Mouse (Mus musculus) heart, embryonic 11.5 days (tissue): ENCODE results near the gene Cybc1. TPM values are rescaled to one million over a fixed set of nuclear protein-coding genes. Genes with fewer than 3 reads are reported as not detected.

Source experiments
- ATAC-seq: fragments of 200-750 bp; cut with Nextera tagmentation; replicated peaks from 2 replicates; pipeline ENCODE4 v1.8.0; 2017; ENCODE audit warnings: moderate library complexity; ENCODE audit not compliant: insufficient number of reproducible peaks, low FRiP score, low TSS enrichment
- H3K27ac ChIP-seq: fragments of 300-500 bp; sonication (generic); 2 replicates; pipeline ENCODE4 v1.5.1; 2014; ENCODE audit warnings: mild to moderate bottlenecking, low read depth, low read length
- H3K27me3 ChIP-seq: fragments of 300-500 bp; sonication (generic); 2 replicates; pipeline ENCODE4 v1.6.1; 2014; ENCODE audit warnings: mild to moderate bottlenecking, low read length, mixed read lengths; ENCODE audit not compliant: control insufficient read depth, insufficient read depth
- H3K36me3 ChIP-seq: fragments of 300-500 bp; sonication (generic); 2 replicates; pipeline ENCODE4 v1.6.1; 2014; ENCODE audit warnings: mild to moderate bottlenecking, low read length, moderate library complexity, mixed read lengths; ENCODE audit not compliant: control insufficient read depth, insufficient read depth
- H3K4me1 ChIP-seq: fragments of 300-500 bp; sonication (generic); 2 replicates; pipeline ENCODE4 v1.6.1; 2014; ENCODE audit warnings: low read length; ENCODE audit not compliant: control insufficient read depth, insufficient read depth
- H3K4me2 ChIP-seq: fragments of 300-500 bp; sonication (generic); 2 replicates; pipeline ENCODE4 v1.6.1; 2014; ENCODE audit warnings: mild to moderate bottlenecking, moderate library complexity
- H3K4me3 ChIP-seq: fragments of 300-500 bp; sonication (generic); 2 replicates; pipeline ENCODE4 v1.5.1; 2014; ENCODE audit warnings: low read depth, low read length
- H3K9ac ChIP-seq: fragments of 300-500 bp; sonication (generic); 2 replicates; pipeline ENCODE4 v1.6.1; 2014; ENCODE audit warnings: mild to moderate bottlenecking, low read depth, low read length, moderate library complexity
- H3K9me3 ChIP-seq: fragments of 300-500 bp; sonication (generic); replicated peaks from 2 replicates; pipeline ENCODE4 v1.6.1; 2016; ENCODE audit warnings: low read length; ENCODE audit not compliant: control insufficient read depth
- WGBS: fragments of 180-500 bp; shearing (Covaris S2); extraction: QIAGEN DNeasy Blood & Tissue Kit; methylation state at CpG from one replicate; pipeline ENCODE4 v1.1.7; 2014; ENCODE audit not compliant: insufficient replicate concordance; 5-methylcytosine and 5-hydroxymethylcytosine counted together
- polyA plus RNA-seq: library from polyadenylated mRNA; unstranded; fragments of >200 nt; fragmentation: Nextera tagmentation; extraction: Ambion mirVana; gene quantifications from 2 replicates; pipeline ENCODE4 v1.2.1, GENCODE M21; 2014

The Cybc1 gene
- polyA plus RNA-seq, 1 experiment from 2014 or later, result 20.5 TPM

GRCm38 (mm10) chr11:121199851-121200250 is 29.3 kb downstream of the Cybc1 start:
- Histone ChIP-seq H3K27me3 (no peaks in the 10 kb centered on the region), H3K27ac (no peak overlapping the region), H3K4me2 (no peak overlapping the region), H3K9ac (no peak overlapping the region), H3K4me1 (peaks cover 5% of the 10 kb centered on the region), H3K9me3 (no peaks in the 10 kb centered on the region), H3K4me3 (no peak overlapping the region), H3K36me3 (no peaks in the 10 kb centered on the region)
- 78% methylated on average over 4 of the region's 4 CpGs for WGBS
- no peak for ATAC-seq

DNA sequence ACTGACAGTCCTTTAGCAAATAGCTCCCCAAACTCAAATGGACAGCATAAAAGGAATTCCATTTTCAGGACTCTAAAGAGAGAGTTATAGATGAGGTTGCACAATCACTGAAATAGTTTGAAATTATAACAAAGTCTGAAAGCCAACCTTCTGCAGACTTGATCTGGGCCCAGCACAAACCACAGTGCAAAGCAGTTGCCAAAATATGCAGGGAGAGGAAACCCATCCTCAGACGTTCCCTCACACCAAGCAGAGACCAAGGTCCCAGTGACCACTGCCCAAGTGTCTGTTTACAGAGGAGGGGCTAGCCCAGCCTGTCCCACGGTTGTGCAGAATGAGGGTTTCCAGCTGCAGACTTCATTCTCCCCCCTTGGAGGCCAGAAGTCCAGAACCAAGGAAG is 30.5 kb downstream of the Cybc1 start:
- Histone ChIP-seq H3K4me2 (no peak overlapping the region), H3K27me3 (no peaks in the 10 kb centered on the region), H3K27ac (no peak overlapping the region), H3K4me3 (no peak overlapping the region), H3K9me3 (no peaks in the 10 kb centered on the region), H3K36me3 (no peaks in the 10 kb centered on the region), H3K9ac (no peak overlapping the region), H3K4me1 (peaks cover 1% of the 10 kb centered on the region)
- WGBS, result 38% methylated on average over 2 of the region's 2 CpGs
- ATAC-seq, result no peak

GRCm38 (mm10) chr11:121193415-121193814 is 35.7 kb downstream of the Cybc1 start:
- H3K27me3 ChIP-seq, result no peaks in the 10 kb centered on the region
- no peak for ATAC-seq
- H3K4me3 ChIP-seq, result no peak overlapping the region
- H3K9me3 ChIP-seq, result no peaks in the 10 kb centered on the region
- H3K4me1 ChIP-seq, result no peaks in the 10 kb centered on the region
- no peak overlapping the region for H3K4me2 ChIP-seq
- no peak overlapping the region for H3K27ac ChIP-seq
- WGBS, result 67% methylated on average over 3 of the region's 3 CpGs
- no peaks in the 10 kb centered on the region for H3K36me3 ChIP-seq
- no peak overlapping the region for H3K9ac ChIP-seq

GRCm38 (mm10) chr11:121192742-121193141 is 36.4 kb downstream of the Cybc1 start:
- 62% methylated on average over 2 of the region's 2 CpGs for WGBS
- no peak overlapping the region for H3K9ac ChIP-seq
- H3K4me3 ChIP-seq, result no peak overlapping the region
- no peaks in the 10 kb centered on the region for H3K4me1 ChIP-seq
- H3K27ac ChIP-seq, result no peak overlapping the region
- H3K27me3 ChIP-seq, result no peaks in the 10 kb centered on the region
- no peaks in the 10 kb centered on the region for H3K36me3 ChIP-seq
- ATAC-seq, result no peak
- no peak overlapping the region for H3K4me2 ChIP-seq
- H3K9me3 ChIP-seq, result no peaks in the 10 kb centered on the region

GRCm38 (mm10) chr11:121189681-121190080 is 39.4 kb downstream of the Cybc1 start:
- Histone ChIP-seq H3K36me3 (peaks cover 3% of the 10 kb centered on the region; the same call in 1 of the 2 replicates), H3K9me3 (no peaks in the 10 kb centered on the region), H3K4me2 (no peak overlapping the region), H3K9ac (no peak overlapping the region), H3K4me3 (no peak overlapping the region), H3K4me1 (no peaks in the 10 kb centered on the region), H3K27ac (no peak overlapping the region), H3K27me3 (no peaks in the 10 kb centered on the region)
- WGBS, result 82% methylated on average over 3 of the region's 3 CpGs
- ATAC-seq, result no peak

DNA sequence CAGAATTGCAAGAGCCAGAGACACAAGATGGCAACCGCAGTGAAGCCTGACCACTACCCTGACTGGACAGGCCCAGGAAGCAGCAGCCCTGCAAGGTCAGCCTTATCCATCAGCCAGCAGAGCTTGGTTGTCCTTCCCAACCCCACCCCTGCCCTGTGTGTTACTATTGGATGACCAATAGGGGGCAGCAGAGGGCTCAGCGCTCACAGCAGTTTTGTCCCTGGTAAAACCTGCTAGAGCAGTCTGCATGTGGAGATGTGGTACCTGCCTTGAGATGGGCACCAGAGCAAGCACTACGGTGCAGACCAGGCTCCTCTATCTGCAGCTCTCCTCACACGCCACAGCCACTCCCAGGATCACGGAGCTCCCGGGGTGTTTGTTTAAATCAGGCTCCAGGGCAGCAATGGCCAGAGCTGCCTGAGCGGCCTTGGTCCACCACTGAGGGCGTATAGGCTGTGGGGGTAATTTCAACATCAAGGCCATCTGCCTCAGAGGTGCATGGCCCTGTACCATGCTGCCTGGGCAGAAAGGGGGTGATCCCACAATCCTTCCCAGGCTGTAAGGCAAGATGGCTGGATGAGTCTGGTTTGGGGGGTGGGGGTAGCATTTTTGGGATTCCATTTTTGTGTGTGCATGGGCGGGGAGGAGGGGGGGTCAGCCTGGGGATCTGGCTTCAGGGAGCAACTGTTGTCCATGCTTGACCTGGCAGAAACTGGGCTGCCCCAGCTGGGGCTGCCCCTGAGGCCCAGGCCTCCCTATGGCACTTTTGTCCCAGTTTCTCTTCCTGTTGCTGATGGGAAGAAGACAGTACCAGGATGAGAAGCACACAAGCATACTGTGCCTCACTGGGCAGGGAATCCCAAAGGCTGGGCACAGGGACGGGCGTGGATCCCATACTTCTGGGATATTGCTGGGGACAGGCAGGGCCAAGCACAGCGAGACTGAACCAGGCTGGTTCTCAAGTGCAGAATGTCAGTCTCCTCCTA is 52.5 kb downstream of the Cybc1 start:
- no peaks in the 10 kb centered on the region for H3K36me3 ChIP-seq
- no peaks in the 10 kb centered on the region for H3K27me3 ChIP-seq
- H3K9me3 ChIP-seq, result no peaks in the 10 kb centered on the region
- H3K4me3 ChIP-seq, result no peak overlapping the region
- H3K4me1 ChIP-seq, result no peaks in the 10 kb centered on the region
- no peak overlapping the region for H3K27ac ChIP-seq
- H3K4me2 ChIP-seq, result no peak overlapping the region
- WGBS, result 49% methylated on average over 12 of the region's 12 CpGs
- ATAC-seq, result 0 out of 2 replicates have a peak, but pooled peaks have one; percentile 18
- H3K9ac ChIP-seq, result no peak overlapping the region

DNA sequence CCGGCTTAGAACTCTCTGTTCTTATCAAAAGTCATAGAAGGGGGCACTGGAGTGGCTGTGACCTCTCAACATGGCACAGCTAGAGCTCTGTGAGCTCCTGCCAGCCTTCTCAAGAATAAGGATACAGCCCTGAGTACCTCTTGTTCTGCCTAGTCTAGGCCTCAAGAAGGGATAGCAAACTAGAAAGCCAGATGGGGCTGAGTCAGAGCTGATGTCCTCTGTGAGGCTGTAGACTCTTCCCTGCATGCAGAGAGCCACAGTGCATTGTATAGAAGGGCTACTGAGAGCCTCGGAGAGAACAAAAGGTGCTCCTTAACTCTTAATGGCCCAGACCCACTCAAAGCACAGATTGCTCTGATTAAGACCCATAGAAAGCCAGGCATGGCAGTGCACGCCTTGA is 54.9 kb downstream of the Cybc1 start:
- Histone ChIP-seq H3K9ac (no peak overlapping the region), H3K27ac (no peak overlapping the region), H3K36me3 (no peaks in the 10 kb centered on the region), H3K27me3 (no peaks in the 10 kb centered on the region), H3K9me3 (no peaks in the 10 kb centered on the region), H3K4me3 (no peak overlapping the region), H3K4me1 (no peaks in the 10 kb centered on the region), H3K4me2 (no peak overlapping the region)
- WGBS, result 51% methylated on average over 3 of the region's 3 CpGs
- no peak for ATAC-seq

DNA sequence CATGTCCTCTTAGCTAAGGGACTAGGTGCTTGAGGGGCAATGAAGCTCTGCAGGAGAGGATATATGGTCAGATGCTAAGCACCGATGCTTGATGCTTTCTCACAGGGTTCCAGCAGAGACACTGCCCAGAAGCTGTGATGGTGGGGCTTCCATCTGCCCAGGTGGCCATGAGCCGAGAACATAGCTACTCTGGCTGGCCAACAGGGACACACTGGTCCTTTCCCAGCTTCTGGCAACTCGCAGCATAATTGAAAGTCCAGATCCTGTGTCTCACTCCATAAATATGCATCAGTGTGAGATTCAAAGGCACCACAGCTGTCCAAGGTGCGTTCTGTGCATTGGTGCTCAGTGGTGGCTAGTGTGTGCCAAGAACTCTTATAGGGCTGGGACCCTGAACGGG is 55.9 kb downstream of the Cybc1 start:
- H3K36me3 ChIP-seq, result no peaks in the 10 kb centered on the region
- no peak for ATAC-seq
- WGBS, result 78% methylated on average over 5 of the region's 5 CpGs
- H3K4me2 ChIP-seq, result no peak overlapping the region
- no peaks in the 10 kb centered on the region for H3K4me1 ChIP-seq
- no peak overlapping the region for H3K4me3 ChIP-seq
- no peak overlapping the region for H3K27ac ChIP-seq
- H3K9ac ChIP-seq, result no peak overlapping the region
- no peaks in the 10 kb centered on the region for H3K27me3 ChIP-seq
- no peaks in the 10 kb centered on the region for H3K9me3 ChIP-seq
